Mouse (Mus musculus) intestine, embryonic 14.5 days (tissue): ENCODE data around the gene Flot2. TPM values are rescaled to one million over a fixed set of nuclear protein-coding genes. Genes with fewer than 3 reads are reported as not detected.

ENCODE experiments used
- ATAC-seq: fragments of 200-750 bp; cut with Nextera tagmentation; replicated peaks from 2 replicates; pipeline ENCODE4 v1.8.0; 2017; ENCODE audit warnings: low read depth, moderate number of reproducible peaks, moderate TSS enrichment, moderate library complexity; ENCODE audit not compliant: low FRiP score, low TSS enrichment
- DNase-seq: peaks from one replicate; pipeline ENCODE4 v3.0.0-alpha.2; 2018; ENCODE audit warnings: low spot score
- H3K27ac ChIP-seq: fragments of 300-500 bp; sonication (generic); 2 replicates; pipeline ENCODE4 v1.5.1; 2014; ENCODE audit warnings: low read depth, mild to moderate bottlenecking, control low read depth
- H3K27me3 ChIP-seq: fragments of 300-500 bp; sonication (generic); replicated peaks from 2 replicates; pipeline ENCODE4 v1.6.1; 2014; ENCODE audit warnings: low read length, control low read depth; ENCODE audit not compliant: control insufficient read depth, insufficient read depth
- H3K36me3 ChIP-seq: fragments of 300-500 bp; sonication (generic); 2 replicates; pipeline ENCODE4 v1.6.1; 2014; ENCODE audit warnings: low read length, control low read depth; ENCODE audit not compliant: control insufficient read depth, insufficient read depth
- H3K4me1 ChIP-seq: fragments of 300-500 bp; sonication (generic); replicated peaks from 2 replicates; pipeline ENCODE4 v1.6.1; 2014; ENCODE audit warnings: low read length, control low read depth, mixed read lengths; ENCODE audit not compliant: control insufficient read depth, insufficient read depth
- H3K4me2 ChIP-seq: fragments of 300-500 bp; sonication (generic); 2 replicates; pipeline ENCODE4 v1.6.1; 2014; ENCODE audit warnings: low read length
- H3K4me3 ChIP-seq: fragments of 300-500 bp; sonication (generic); 2 replicates; pipeline ENCODE4 v1.5.1; 2014; ENCODE audit warnings: low read depth, low read length, control low read depth, mixed read lengths
- H3K9ac ChIP-seq: fragments of 300-500 bp; sonication (generic); 2 replicates; pipeline ENCODE4 v1.6.1; 2014; ENCODE audit warnings: mild to moderate bottlenecking, low read length
- H3K9me3 ChIP-seq: fragments of 300-500 bp; sonication (generic); 2 replicates; pipeline ENCODE4 v1.6.1; 2016; ENCODE audit warnings: low read length, control low read depth; ENCODE audit not compliant: control insufficient read depth
- WGBS: fragments of 180-500 bp; shearing (Covaris S2); extraction: QIAGEN DNeasy Blood & Tissue Kit; methylation state at CpG from one replicate; pipeline ENCODE4 v1.1.7; 2014; 5-methylcytosine and 5-hydroxymethylcytosine counted together
- polyA plus RNA-seq: library from polyadenylated mRNA; unstranded; fragments of >200 nt; fragmentation: Nextera tagmentation; extraction: Ambion mirVana; gene quantifications from 2 replicates; pipeline ENCODE4 v1.2.1, GENCODE M21; 2014

Gene Flot2
- polyA plus RNA-seq = 46.9 and 51.6 TPM in 2 replicates

GRCm38 (mm10) chr11:78037831-78038752 lies at the start of gene Flot2:
Flot2 (plus strand) TSS chr11:78037931.
- peaks cover 5% of the 10 kb centered on the region; the same call in 1 of the 2 replicates for H3K36me3 ChIP-seq
- peaks cover 7% of the 10 kb centered on the region for H3K4me1 ChIP-seq
- H3K9ac ChIP-seq = peak within 1 kb of the TSS; percentile 81
- H3K4me3 ChIP-seq = peak within 1 kb of the TSS; percentile 87
- ATAC-seq (peak; percentile 87), DNase-seq (peak; percentile 73)
- peak within 1 kb of the TSS; percentile 89 for H3K4me2 ChIP-seq
- WGBS = 2% methylated on average over 51 of the region's 55 CpGs
- no peaks in the 10 kb centered on the region for H3K27me3 ChIP-seq
- no peaks in the 10 kb centered on the region for H3K9me3 ChIP-seq
- peak within 1 kb of the TSS; percentile 38; the same call in 1 of the 2 replicates for H3K27ac ChIP-seq

DNA sequence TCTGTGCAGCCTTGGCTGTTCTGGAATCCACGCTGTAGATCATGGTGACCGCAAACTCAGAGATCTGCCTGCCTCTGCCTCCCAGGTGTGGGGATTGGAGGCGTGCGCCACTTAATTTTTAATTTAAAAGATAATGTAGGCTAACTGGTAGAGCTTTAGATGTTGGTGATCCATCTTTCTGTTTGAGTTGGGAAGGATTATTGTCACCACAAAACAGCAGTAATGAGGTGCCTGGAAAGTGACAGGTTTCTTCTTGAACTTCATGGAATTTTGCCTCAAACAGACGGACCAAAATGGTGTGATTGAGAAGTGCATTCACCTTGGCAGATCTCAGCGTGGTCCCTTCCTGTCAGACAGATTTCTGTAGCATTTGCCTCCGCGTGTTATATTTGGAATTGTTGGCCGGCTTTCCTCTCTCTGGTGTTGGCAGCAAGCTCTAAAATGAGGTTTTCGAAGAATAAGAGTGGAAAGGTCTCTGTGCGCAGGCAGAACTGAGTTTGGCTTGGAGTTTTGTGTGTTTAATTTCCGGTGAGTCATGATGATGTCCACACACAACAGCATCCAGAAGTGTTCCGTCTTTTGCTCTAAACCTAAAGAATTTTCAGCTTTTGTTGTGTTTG lies 48.5 kb upstream of the Flot2 start:
- Histone ChIP-seq H3K4me1 (peaks cover 11% of the 10 kb centered on the region), H3K4me3 (no peak overlapping the region), H3K27ac (no peak overlapping the region), H3K9me3 (no peaks in the 10 kb centered on the region), H3K9ac (no peak overlapping the region), H3K36me3 (peaks cover 58% of the 10 kb centered on the region), H3K27me3 (no peaks in the 10 kb centered on the region), H3K4me2 (no peak overlapping the region)
- ATAC-seq = no peak
- 91% methylated on average over 13 of the region's 13 CpGs for WGBS
- no peak for DNase-seq

DNA sequence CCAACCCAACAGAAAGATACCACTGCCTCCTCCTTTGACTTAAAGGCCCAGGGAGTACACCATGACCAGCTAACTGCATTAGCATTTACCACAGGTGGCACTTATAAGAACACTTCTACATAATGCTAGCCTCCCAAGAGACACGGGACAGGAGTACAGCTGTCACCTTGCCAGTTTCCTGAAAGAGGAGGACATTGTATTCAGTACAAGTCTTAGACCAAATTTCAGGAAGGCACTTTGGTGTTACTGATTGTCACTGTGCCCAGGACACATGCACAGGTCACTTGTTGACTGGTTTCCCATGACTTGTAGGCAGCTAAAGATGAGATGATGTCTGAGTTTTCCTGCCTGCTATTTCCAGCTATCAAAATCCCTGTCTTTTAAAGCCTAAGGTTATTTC lies 42.2 kb upstream of the Flot2 start:
- Histone ChIP-seq H3K9me3 (no peaks in the 10 kb centered on the region), H3K9ac (no peak overlapping the region), H3K4me1 (no peaks in the 10 kb centered on the region), H3K27me3 (no peaks in the 10 kb centered on the region), H3K36me3 (peaks cover 38% of the 10 kb centered on the region), H3K4me3 (no peak overlapping the region), H3K4me2 (no peak overlapping the region), H3K27ac (no peak overlapping the region)
- WGBS = 80% methylated on average over 1 of the region's 1 CpGs
- ATAC-seq = no peak
- DNase-seq = no peak

GRCm38 (mm10) chr11:78006446-78006845 lies 31.3 kb upstream of the Flot2 start:
- ATAC-seq = no peak
- H3K9ac ChIP-seq = no peak overlapping the region
- no peaks in the 10 kb centered on the region for H3K4me1 ChIP-seq
- no peaks in the 10 kb centered on the region for H3K27me3 ChIP-seq
- H3K9me3 ChIP-seq = no peaks in the 10 kb centered on the region
- H3K4me2 ChIP-seq = no peak overlapping the region
- H3K4me3 ChIP-seq = no peak overlapping the region
- no peak overlapping the region for H3K27ac ChIP-seq
- WGBS = 94% methylated on average over 5 of the region's 5 CpGs
- DNase-seq = no peak
- H3K36me3 ChIP-seq = peaks cover 69% of the 10 kb centered on the region

DNA sequence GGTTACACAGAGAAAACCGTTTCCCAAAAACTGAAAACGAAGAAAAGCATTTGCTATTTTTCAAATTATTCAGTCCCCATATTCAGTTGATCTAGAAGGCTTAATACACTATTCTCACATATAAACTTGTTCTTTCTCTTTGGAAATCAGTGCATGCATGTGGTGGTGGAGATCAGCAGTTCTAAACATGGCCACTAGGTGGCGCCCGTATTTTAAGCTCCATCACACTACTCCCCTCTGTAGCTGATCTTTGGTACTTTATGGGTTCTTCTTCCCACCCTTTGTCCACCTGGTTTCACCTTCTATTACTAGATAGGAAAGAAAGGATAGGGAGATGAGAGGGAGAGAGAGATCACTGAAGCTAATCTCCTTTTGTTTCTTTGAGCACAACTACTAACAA lies 18.1 kb upstream of the Flot2 start:
- Histone ChIP-seq H3K27me3 (no peaks in the 10 kb centered on the region), H3K36me3 (peaks cover 92% of the 10 kb centered on the region), H3K4me2 (no peak overlapping the region), H3K27ac (no peak overlapping the region), H3K4me3 (no peak overlapping the region), H3K4me1 (no peaks in the 10 kb centered on the region), H3K9me3 (no peaks in the 10 kb centered on the region), H3K9ac (no peak overlapping the region)
- peak; percentile 78 for ATAC-seq
- DNase-seq = peak; percentile 90
- 29% methylated on average over 4 of the region's 4 CpGs for WGBS

- Histone ChIP-seq H3K4me2 (no peak overlapping the region), H3K4me1 (no peaks in the 10 kb centered on the region), H3K9ac (no peak overlapping the region), H3K9me3 (no peaks in the 10 kb centered on the region), H3K4me3 (no peak overlapping the region), H3K36me3 (peaks cover 92% of the 10 kb centered on the region), H3K27ac (no peak overlapping the region), H3K27me3 (no peaks in the 10 kb centered on the region)
- peak; percentile 63 for DNase-seq
- ATAC-seq = no peak
- WGBS = 84% methylated on average over 8 of the region's 8 CpGs
Observed at GRCm38 (mm10) chr11:78023607-78024006, 14.1 kb upstream of the Flot2 start.

DNA sequence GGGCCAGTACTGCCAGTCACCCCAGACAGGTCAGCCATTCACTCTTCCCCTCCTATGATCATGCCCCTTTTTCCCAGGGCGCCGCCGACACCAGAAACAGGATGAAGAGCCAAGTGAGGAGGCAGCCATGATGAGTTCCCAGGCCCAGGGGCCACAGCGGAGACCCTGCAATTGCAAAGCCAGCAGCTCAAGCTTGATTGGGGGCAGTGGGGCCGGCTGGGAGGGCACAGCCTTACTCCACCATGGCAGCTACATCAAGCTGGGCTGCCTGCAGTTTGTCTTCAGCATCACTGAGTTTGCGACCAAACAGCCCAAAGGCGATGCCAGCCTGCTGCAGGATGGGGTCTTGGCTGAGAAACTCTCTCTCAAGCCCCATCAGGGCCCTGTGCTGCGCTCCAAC lies 8.5 kb upstream of the Flot2 start:
- WGBS = 89% methylated on average over 8 of the region's 8 CpGs
- Histone ChIP-seq H3K9me3 (no peaks in the 10 kb centered on the region), H3K4me2 (no peak overlapping the region), H3K27me3 (no peaks in the 10 kb centered on the region), H3K27ac (no peak overlapping the region), H3K4me1 (peaks cover 15% of the 10 kb centered on the region), H3K9ac (no peak overlapping the region), H3K4me3 (no peak overlapping the region), H3K36me3 (peaks cover 63% of the 10 kb centered on the region)
- ATAC-seq (no peak), DNase-seq (no peak)

DNA sequence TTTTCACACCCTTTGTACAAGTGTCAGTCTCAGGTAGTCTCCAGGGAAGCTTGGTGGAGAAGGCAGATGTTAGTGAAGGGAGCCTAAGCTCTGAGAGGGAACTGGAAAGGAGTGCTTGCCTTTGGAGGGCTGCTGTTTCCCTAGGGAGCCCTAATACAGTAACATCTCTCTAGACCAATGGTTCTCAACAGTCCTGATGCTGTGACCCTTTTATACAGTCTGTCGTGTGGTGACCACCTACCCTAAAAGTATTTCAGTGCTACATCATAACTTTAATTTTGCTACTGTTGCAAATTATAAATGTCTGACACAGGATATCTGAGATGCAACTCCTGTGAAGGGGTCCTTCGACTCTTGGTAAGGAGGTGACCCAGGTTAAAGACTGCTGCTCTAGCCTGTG lies 7.1 kb upstream of the Flot2 start:
- H3K4me1 ChIP-seq = peaks cover 15% of the 10 kb centered on the region

More for the DNA sequence above, 7.1 kb upstream of the Flot2 start:
- Histone ChIP-seq H3K27ac (no peak overlapping the region), H3K4me2 (no peak overlapping the region), H3K36me3 (peaks cover 54% of the 10 kb centered on the region), H3K4me3 (no peak overlapping the region), H3K27me3 (no peaks in the 10 kb centered on the region), H3K9me3 (no peaks in the 10 kb centered on the region), H3K9ac (no peak overlapping the region)
- WGBS = 66% methylated on average over 2 of the region's 2 CpGs
- DNase-seq (no peak), ATAC-seq (no peak)
